Mouse (Mus musculus): ENCODE data around the gene Comp.

DNA sequence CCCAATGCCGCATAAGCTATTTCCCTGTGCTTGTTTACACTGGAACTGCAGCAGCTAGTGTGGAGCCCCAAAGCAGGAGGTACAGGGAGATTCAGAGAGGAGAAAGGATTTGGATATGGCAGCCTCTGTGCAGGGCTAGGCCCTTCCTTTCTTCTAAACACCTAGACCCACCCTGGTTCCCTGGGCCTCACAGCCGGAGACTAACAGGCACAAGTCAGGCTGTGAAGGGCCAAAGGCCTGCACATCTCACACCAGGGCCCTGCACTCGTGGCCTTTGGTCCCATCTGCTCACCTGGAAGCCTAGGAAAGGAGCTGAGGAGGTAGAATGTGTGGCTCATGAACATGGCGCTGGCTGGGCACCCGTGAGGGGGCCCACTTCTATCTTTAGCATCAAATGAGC is 22.8 kb downstream of the Comp start:
- TF ChIP-seq EP300 (optimal IDR thresholded peaks at IDR 0.05) (no peak), CTCF (IDR thresholded peaks at IDR 0.05; ENCODE audit: low read depth) (no peak)
